Mouse (Mus musculus) frontal cortex, postnatal 10 days (tissue): ENCODE results near the gene Strap.
A peak's percentile ranks its signal among the peaks of the same experiment; 100 is the strongest.
"Not testable (repeated sequence)": the region's sequence is repeated elsewhere in the genome, so short reads cannot be mapped to it uniquely, and the experiment has no call there.

Experiments
- DNase-seq, 2 experiments: peaks; one replicate each; pipeline ENCODE4 v3.0.0; 2022; ENCODE audit warnings: low spot score in 2 of 2, mixed read lengths in 1 of 2

Strap gene

GRCm38 (mm10) chr6:137734846-137735609, at the start of gene Strap:
Strap (plus strand) TSS chr6:137735078.
- DNase-seq, result peak; percentile 89 to 94

- no peak for DNase-seq
Observed at GRCm38 (mm10) chr6:137687667-137688066, 47.2 kb upstream of the Strap start.

GRCm38 (mm10) chr6:137688079-137688478, 46.8 kb upstream of the Strap start:
- DNase-seq, result no peak

GRCm38 (mm10) chr6:137688506-137689105, 46.3 kb upstream of the Strap start:
- no peak for DNase-seq

- DNase-seq, result no peak
Observed at GRCm38 (mm10) chr6:137690550-137691119, 44.2 kb upstream of the Strap start.

- no peak for DNase-seq
Observed at GRCm38 (mm10) chr6:137694310-137694709, 40.6 kb upstream of the Strap start.

- DNase-seq, result no peak
Observed at GRCm38 (mm10) chr6:137695046-137695445, 39.8 kb upstream of the Strap start.

- no peak for DNase-seq
Observed at GRCm38 (mm10) chr6:137696445-137697204, 38.3 kb upstream of the Strap start.

- DNase-seq, result no peak
Observed at GRCm38 (mm10) chr6:137699434-137699833, 35.4 kb upstream of the Strap start.

- no peak for DNase-seq
Observed at GRCm38 (mm10) chr6:137702186-137702585, 32.7 kb upstream of the Strap start.

GRCm38 (mm10) chr6:137702918-137703317, 32.0 kb upstream of the Strap start:
- DNase-seq, result no peak

GRCm38 (mm10) chr6:137703431-137703830, 31.4 kb upstream of the Strap start:
- DNase-seq, result no peak

- DNase-seq, result no peak
Observed at GRCm38 (mm10) chr6:137704300-137704939, 30.5 kb upstream of the Strap start.

- DNase-seq, result no peak
Observed at GRCm38 (mm10) chr6:137706209-137706608, 28.7 kb upstream of the Strap start.

GRCm38 (mm10) chr6:137708726-137709405, 26.0 kb upstream of the Strap start:
- DNase-seq, result not testable (repeated sequence)

- no peak for DNase-seq
Observed at GRCm38 (mm10) chr6:137710179-137711037, 24.5 kb upstream of the Strap start.

- DNase-seq, result no peak
Observed at GRCm38 (mm10) chr6:137712654-137713309, 22.1 kb upstream of the Strap start.

GRCm38 (mm10) chr6:137713310-137713664, 21.6 kb upstream of the Strap start:
- no peak for DNase-seq

- DNase-seq, result no peak
Observed at GRCm38 (mm10) chr6:137716802-137717201, 18.1 kb upstream of the Strap start.
